Mouse (Mus musculus): ENCODE data around the gene Flrt3.

GRCm38 (mm10) chr2:140669786-140670185 is 1.5 kb downstream of the Flrt3 start:
- TF ChIP-seq CTCF (conservative IDR thresholded peaks at IDR 0.05 in 1 of 2, IDR thresholded peaks at IDR 0.05 in 1 of 2; ENCODE audit: low read depth in 2 of 2, low read length in 2 of 2) (no peak), POLR2A (IDR thresholded peaks at IDR 0.05; ENCODE audit: low read depth, low read length) (no peak), MAX (IDR thresholded peaks at IDR 0.05; ENCODE audit: low read length) (no peak), CHD1 (IDR thresholded peaks at IDR 0.05; ENCODE audit: low read depth, low read length) (no peak), SIN3A (IDR thresholded peaks at IDR 0.05; ENCODE audit: low read length) (no peak), USF2 (conservative IDR thresholded peaks at IDR 0.05; ENCODE audit: low read depth, low read length) (no peak), SMC3 (IDR thresholded peaks at IDR 0.05; ENCODE audit: low read depth, low read length) (no peak), ZNF384 (IDR thresholded peaks at IDR 0.05; ENCODE audit: low read depth, low read length) (no peak), EP300 (IDR thresholded peaks at IDR 0.05; ENCODE audit: low read length) (no peak), MAFK (IDR thresholded peaks at IDR 0.05; ENCODE audit: insufficient replicate concordance, low read length) (no peak), POLR2AphosphoS2 (IDR thresholded peaks at IDR 0.05; ENCODE audit: low read depth, low read length) (no peak), USF1 (IDR thresholded peaks at IDR 0.05; ENCODE audit: low read depth, low read length) (no peak), KAT2A (IDR thresholded peaks at IDR 0.05; ENCODE audit: insufficient replicate concordance, low read length) (no peak), JUND (conservative IDR thresholded peaks at IDR 0.05; ENCODE audit: low read depth, low read length) (no peak)

Measured in CH12.LX (cell line).